Mouse (Mus musculus): ENCODE data around the gene Ptprj. TPM values are rescaled to one million over a fixed set of nuclear protein-coding genes. Genes with fewer than 3 reads are reported as not detected.

Ptprj gene
- polyA plus RNA-seq, 1 experiment = 37.2 TPM

DNA sequence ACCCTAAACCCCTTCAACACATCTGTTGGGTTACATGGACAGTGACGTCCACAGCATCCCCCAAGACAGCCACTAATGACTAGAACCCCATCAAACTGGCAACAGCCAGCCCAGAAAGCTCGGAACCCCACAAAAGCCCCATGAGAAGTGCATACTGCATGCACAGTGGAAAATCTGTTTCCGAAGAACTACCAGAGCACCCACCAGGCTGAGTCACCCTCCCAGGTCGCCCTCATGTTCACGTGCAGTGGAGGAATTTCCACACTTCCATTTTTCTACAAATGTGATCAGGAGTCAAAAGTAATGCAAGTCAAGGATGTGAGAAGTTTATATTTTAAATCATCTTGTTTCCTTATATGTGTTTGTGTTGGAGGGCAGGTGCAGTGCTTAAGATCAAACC lies 52.3 kb downstream of the Ptprj start:
- peak in 1 of 2 experiments; percentile 48 for DNase-seq (ENCODE audit: extremely low spot score in 1 of 2, low spot score in 1 of 2)

DNA sequence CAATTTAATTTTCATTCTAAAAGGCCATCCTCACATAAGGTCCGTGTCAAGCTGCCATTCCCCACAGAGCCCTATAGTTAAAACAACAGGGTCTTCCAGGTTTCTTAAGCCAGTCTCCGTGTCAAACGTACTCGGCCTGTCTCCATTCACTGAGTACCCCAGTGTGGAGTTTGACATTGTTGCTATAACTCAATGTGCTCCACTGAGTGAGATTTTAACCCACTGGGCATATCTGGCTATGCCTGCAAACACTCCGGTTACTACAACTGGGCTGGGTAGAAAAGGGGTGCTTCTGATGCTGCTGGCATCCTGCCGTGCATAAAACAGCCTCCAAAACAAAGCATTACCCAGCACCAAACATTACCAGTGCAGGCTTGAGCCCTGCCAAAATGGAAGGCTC lies 53.5 kb downstream of the Ptprj start:
- DNase-seq (ENCODE audit: extremely low spot score in 1 of 2, low spot score in 1 of 2) = no peak

DNA sequence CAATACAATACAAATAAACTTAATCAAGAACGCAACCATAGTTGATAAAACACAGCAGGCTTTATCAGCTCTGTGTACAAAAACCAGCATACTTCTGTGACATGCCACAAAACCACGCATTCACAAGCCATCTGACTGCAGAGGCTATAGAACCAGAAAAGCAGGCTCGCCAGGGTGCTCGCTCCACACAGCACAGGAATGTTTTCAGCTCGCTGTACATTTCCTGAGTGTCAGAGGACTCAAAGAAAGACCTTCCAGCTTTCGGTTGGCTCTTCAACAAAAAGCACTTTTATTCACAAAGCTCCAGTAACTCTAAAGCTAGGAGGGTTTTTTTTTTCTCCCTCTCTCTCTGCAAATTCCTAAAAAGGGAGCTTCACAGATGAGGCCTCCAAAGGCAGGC lies 53.9 kb downstream of the Ptprj start:
- DNase-seq (ENCODE audit: extremely low spot score in 1 of 2, low spot score in 1 of 2) = peak in 1 of 2 experiments; percentile 42

DNA sequence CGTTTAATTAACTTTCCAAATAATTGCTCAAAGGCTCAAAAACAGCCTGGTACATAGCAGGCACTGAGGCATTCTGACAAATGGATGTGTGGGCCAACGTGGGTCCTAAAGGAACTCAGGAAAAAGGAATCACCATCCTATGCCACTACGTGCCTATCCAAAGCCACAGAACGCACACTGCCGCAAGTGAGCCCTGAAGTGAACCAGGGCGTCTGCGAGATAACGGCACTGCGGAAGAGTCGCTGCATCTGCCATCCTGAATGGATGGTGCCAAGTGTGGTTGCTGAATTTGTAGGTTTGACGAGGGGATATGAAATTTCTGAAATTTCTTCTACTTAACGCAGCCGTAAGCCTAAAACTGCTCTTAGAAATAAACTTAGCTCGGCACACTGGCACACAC lies 54.6 kb downstream of the Ptprj start:
- no peak for DNase-seq (ENCODE audit: extremely low spot score in 1 of 2, low spot score in 1 of 2)

DNA sequence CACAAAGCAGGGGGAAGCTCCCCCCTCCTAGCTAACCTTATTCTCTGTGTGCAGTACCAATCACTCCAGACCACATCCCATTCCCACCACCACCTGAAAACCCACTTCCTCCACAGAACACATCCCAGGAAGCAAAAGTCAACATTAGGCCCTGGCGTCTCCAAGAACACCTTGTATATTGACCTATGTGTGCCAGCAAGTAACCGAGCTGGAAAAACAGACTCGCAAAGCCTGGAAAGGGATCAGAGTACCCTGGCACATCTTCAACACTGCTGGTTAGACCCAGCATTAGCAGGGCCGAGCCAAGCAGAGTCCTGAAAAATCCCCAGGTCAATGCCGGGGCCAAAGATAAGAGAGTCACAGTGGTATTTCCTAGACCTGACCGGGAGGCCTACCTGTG lies 58.0 kb downstream of the Ptprj start:
- DNase-seq (ENCODE audit: extremely low spot score in 1 of 2, low spot score in 1 of 2) = no peak

DNA sequence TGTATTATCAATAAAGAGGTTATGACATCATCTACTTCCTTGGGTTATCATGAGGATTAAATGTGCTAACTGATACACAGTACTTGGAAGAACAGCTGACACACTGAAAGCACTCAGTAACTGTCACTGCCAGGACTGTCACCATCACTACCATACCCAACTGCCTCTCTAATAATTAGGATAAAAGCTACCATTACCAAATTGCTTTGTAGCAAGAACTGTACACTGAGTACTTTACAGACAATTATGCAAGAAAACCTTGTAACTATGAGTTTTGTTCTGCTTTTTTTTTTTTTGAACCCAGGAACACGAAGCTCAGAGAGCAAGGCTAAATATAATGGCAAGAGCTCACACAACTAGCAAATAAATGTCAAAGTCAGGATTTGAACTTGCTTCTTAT lies 58.5 kb downstream of the Ptprj start:
- DNase-seq (ENCODE audit: extremely low spot score in 1 of 2, low spot score in 1 of 2) = no peak

DNA sequence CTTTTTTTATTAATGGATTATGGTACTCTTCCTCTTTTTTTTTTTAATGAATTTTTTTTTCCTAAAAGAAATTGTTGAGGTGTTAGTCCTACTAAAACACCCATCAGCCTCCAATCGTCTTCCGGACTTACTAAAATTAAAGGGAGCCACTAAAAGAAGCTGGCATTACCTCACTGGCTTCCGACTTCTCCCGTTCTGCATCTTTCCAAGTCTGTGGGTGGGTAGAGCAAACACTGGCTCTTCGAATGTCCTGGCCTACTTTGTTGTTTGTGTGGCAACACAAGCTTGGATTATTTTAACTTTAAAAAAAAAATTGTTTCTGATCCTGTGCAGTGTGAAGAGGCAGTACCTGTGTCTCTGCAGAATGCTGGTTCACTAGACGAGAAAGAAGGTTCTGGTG lies 62.2 kb downstream of the Ptprj start:
- peak in 1 of 2 experiments; percentile 63 for DNase-seq (ENCODE audit: extremely low spot score in 1 of 2, low spot score in 1 of 2)

DNA sequence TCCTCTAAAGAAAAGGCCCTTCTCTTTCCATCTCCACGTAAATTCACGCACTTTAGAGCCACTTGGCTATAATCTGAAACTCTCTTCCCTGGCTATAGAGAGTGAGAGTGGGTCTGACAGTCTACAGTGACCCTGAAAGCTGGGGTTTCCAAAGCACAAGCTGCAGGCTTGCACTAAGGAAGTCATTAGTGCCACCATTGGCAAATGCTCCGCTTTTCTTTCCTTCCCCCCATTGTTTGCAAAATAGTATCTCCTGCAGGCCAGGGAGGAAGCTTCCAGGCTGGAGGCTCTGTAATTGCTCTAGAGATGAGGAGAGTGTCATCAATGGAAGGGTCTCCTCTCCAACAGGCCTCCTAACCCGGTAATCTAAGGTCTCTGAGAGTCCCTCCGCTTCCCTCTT lies 65.5 kb downstream of the Ptprj start:
- DNase-seq (ENCODE audit: extremely low spot score in 1 of 2, low spot score in 1 of 2) = no peak

DNA sequence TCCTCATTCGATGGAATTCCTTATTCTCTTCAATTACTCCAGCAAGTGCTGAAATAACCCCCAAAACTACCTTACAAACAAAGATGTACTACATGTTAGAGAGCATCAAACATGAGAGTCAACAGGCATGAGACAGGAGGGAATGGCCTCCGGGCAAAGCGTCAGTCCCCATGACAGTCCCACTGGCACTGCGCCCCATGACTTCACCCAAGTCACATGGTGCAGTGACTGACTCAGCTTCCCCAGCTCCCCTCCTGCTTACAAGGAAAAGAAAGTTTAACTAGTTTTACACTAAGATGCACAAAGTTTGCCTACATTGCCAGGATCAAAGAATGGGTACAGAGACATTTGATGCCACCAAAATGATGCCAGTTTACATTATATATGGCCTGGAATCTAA lies 71.2 kb downstream of the Ptprj start:
- no peak for DNase-seq (ENCODE audit: extremely low spot score in 1 of 2, low spot score in 1 of 2)

DNA sequence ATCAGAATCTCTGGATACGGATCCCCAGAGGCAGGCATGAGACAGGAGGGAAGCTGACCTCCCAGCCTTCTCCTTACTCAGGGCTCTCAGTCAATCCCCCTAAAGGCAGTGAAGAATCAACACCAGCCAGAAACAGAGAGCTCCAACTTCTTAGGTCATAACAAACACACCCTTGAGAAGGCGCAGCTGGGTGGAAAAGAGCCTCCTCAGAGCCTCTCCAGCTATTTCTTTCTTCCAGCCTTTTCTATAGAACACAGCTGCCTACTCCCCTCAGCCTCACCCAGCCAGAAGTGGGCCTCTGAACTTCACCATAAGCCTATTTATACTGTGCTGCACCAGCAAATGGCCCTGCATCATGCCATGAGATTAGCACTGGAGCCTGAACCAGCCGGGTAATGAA lies 74.3 kb downstream of the Ptprj start:
- no peak for DNase-seq (ENCODE audit: extremely low spot score in 1 of 2, low spot score in 1 of 2)

DNA sequence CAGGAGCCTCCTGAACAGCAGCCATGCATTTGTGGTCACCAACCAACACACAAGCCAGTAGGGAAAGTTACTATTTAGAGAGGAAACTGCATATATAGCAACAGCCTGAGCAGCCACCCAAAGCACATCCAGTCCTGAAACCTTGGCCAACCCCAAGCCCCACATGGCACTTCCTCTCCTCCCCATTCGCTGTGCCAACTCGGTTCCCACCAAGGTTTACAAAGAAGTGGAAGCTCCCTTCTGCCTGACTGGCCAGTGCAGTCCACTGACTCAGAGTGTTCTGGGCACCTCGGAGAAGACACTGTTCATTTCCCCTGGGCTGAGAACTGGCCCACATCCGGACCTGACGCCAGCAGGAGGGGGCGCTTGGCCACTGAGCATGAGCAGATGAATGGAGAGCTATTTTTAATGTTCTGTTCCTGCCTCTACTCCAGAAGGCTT lies 75.7 kb downstream of the Ptprj start:
- peak; percentile 50 to 69 for DNase-seq (ENCODE audit: extremely low spot score in 1 of 2, low spot score in 1 of 2)

DNA sequence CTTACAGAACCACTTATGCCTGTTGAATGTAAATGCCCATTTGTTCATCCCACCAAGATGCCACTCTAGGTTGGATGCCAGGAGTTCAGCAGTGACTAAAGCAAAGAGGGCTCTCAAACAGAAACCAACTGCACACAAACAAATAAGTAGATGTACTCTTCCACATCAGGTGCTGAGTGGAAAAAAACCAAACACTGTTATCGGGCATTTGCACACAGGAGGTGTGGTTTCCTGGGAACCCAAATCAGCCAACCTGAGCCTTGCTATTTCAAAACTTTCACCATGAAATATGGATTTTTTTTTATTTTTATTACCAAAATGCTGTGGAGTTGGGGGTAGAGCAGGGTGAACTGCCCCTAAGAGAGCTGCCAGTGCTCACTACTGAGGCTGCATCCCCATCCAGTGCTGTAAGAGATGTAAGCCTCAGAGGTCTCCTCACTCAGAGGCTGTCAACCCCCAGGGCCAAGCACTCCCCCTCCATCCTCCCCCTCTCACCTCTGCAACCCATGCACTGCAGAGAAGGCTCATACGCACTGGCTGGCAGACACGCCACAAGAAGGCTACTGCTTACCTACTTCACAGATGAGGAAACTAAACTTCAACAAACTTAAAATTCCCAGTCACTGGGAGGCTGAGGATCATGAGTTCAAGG lies 77.1 kb downstream of the Ptprj start:
- DNase-seq (ENCODE audit: extremely low spot score in 1 of 2, low spot score in 1 of 2) = no peak

DNA sequence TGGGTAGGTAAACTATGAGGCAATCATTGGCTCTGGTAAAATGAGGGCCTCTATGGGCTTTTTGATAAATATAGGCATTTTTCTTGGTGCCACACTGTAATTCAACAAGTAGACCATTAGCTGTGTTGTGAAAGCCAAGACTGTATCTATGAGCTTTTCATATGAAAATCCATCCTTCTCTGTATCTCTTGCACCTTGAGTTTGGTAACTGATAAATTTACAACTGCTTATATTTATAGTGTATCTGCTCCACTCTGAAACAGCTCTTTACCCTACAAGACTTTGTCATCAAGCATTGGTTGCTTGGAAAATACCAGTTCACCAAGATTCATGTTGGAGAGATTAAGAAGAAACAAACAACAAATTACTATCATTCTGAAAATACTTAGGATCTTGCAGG lies 77.7 kb downstream of the Ptprj start:
- DNase-seq (ENCODE audit: extremely low spot score in 1 of 2, low spot score in 1 of 2) = no peak

DNA sequence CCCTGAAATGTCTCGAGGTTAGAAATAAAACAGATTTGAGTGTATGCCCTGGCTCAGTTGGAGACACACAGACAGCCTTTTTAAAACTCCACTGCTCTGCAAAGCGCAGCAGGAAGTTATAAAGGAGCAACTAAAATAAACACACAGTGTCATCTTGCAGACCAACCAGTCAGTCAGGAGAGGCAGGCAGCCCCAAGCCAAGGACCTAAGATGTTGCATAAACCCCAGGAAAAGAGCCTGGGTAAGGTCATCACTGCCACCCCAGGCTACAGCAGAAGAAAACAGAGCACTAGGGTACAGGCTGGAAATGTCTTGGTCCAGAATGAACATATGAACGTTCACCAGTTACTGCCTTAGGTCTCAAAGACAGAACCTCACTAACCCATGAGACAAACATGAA lies 78.7 kb downstream of the Ptprj start:
- DNase-seq (ENCODE audit: extremely low spot score in 1 of 2, low spot score in 1 of 2) = no peak

DNA sequence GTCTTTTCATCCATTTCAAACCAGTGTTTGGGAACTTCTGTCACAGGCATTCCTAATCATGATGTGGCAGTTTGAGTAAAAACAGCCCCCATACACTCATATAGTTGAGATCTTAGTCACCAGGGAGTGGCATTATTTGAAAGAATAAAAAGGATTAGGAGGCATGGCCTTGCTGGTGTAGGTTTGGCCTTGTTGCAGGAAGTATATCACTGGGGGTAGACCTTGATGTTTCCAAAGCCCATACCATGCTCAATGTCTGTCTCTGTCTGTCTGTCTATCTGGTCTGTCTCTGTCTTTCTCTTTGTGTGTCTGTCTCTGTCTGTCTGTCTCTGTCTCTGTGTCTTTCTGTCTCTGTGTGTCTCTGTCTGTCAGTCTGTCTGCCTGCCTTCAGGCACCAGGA lies 79.6 kb downstream of the Ptprj start:
- no peak for DNase-seq (ENCODE audit: extremely low spot score in 1 of 2, low spot score in 1 of 2)

DNA sequence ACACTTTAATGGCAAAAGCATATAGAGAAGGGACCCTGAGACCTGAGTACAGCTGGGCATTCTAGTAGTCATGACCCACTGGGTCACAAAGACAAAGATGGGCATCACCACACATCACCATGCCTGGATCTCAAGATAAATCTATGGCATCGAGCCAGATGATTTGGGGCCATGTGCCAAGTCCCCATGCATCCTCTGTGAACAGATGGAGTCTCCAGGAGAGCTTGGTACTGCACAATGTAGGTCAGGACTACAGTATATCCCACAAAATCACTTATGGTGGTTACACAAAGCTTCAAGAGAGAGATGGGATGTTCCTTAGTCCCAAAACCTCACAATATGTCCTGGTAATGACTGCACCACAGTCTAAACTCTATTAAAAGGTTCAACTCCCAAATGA lies 81.4 kb downstream of the Ptprj start:
- DNase-seq (ENCODE audit: extremely low spot score in 1 of 2, low spot score in 1 of 2) = peak in 1 of 2 experiments; percentile 67

DNA sequence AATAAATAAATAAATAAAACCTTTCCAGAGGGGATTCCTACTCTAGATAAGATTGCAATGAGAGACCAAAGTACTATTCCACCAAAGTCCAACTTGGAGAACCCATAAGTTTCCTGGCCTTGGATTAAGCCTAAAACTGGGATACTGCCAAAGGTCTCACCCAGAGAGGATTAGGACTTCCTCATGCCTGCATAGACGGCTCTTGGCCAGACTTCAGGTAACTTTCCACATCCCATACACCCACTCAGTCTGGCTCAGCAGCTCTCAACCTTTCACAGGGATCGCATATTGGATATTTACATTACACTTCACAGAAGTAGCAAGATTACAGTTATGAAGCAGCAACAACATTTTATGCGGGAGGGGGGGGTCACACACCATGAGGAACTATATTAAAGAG lies 82.9 kb downstream of the Ptprj start:
- DNase-seq (ENCODE audit: extremely low spot score in 1 of 2, low spot score in 1 of 2) = no peak

DNA sequence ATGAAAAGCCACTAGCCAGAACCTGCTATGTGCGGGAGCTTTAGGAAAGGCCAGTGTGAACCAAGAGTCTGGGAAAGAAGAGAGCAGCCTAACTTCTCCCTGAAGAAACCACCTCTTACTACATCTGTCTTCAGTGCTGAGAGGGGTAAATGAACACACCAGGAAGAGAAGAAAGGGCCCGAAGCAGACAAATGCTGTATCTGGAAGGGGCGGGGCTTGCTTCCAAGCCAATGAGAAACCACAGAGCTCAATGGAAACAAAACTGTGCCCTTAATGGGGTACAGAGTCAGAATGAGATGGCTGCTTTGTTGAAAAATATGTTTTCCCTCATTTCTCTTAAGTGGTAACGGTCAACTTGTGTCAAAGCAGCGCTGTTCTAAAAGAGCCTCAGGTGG lies 83.8 kb downstream of the Ptprj start:
- DNase-seq (ENCODE audit: extremely low spot score in 1 of 2, low spot score in 1 of 2) = no peak

DNA sequence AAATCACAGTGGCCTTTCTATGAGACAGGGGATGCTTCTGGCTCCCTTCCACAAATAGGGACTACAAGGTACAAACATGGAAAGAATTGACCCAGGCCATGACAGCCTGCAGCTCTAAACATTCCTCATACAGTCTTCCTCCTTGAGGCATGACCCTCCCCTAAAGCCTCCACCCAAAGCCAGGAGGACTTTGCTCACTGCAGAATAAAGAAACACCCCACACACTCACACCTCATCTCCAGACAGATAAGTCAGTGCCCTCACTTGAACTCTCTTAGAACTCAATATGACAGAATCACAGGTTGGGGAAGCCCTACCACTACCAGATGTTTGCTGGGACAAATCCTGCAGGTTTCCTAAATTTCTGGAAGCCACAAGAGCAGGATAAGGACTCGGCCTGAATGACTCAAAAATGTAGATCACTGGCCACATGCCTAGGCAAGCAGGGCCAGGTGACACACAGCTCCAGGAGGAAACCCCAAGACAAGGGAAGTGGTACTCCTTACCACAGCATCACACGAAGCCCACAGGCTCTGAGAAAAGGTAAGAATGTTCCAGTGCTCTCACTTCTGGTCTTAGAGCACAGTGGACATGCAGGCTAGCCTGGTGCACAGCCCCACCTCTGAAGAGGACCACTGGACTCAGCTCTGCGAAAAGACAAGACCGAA lies 84.3 kb downstream of the Ptprj start:
- no peak for DNase-seq (ENCODE audit: extremely low spot score in 1 of 2, low spot score in 1 of 2)

DNA sequence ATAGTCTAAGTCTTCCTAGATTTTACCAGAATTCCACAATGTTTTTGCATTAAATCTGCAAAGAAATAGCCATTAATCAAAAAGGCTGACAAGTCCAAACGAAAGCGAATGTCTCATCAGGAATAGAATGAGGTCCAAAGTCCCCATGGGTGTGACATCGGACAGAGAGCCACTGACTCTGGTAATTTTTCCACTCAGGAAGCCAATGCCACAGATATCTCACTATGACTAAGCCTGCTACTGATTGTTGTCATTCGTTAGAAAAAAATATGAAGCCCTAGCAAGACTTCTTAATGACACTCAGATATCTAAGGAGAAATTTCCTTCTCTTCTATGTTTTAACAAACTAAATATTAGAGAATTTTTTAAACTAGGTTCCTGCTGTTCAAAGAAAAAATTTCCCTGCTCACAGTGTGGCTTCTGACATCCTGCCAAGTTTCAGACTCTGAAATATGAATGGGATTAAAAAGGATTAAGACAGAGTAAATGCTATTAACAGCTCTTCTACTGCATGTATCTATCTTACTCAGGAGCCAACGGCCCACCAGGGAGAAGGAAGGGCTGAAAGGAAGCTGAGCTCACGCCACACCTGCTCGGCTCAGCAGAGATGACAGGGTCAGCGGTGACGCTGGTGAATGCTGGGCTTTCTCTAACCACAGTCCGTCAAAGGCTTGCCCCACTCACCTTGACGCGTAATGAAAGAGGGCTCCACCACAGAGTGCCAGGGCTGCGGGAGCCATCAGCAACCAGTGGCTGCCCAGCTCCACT lies 90.0 kb downstream of the Ptprj start:
- DNase-seq (ENCODE audit: extremely low spot score in 1 of 2, low spot score in 1 of 2) = peak in 1 of 2 experiments; percentile 45

DNA sequence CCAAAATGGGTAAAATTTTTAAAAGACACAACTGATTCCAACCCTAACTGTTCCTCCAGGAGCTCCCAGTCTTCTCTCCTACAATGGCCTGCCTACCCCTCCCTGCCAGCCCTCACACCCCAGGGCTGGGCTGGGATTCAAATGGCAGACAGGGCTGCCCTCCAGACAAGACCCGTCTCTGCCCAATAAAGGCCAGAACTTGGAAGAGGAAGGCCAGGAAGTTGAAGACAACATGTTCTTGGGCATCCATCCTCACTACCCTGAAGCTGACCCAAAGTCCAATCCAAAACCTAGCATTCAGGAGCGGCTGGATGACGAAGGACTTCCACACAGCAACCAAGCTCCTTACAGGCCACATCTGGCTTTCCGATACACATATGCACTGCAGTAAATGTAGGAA lies 90.6 kb downstream of the Ptprj start:
- no peak for DNase-seq (ENCODE audit: extremely low spot score in 1 of 2, low spot score in 1 of 2)
